Mouse (Mus musculus) lung, embryonic 15.5 days (tissue): ENCODE data around the gene Sema4b. TPM values are rescaled to one million over a fixed set of nuclear protein-coding genes. Genes with fewer than 3 reads are reported as not detected.

Experiments
- ATAC-seq: fragments of 200-750 bp; cut with Nextera tagmentation; 2 replicates; pipeline ENCODE4 v1.8.0; 2017; ENCODE audit warnings: moderate number of reproducible peaks, borderline replicate concordance; ENCODE audit not compliant: low FRiP score, low TSS enrichment; ENCODE audit errors: extremely low read depth
- H3K27ac ChIP-seq: fragments of 300-500 bp; sonication (generic); 2 replicates; pipeline ENCODE4 v1.5.1; 2015; ENCODE audit warnings: moderate library complexity, mild to moderate bottlenecking, inconsistent platforms
- H3K27me3 ChIP-seq: fragments of 300-500 bp; sonication (generic); 2 replicates; pipeline ENCODE4 v1.6.1; 2015; ENCODE audit warnings: inconsistent platforms
- H3K36me3 ChIP-seq: fragments of 300-500 bp; sonication (generic); 2 replicates; pipeline ENCODE4 v1.6.1; 2015; ENCODE audit warnings: inconsistent platforms
- H3K4me1 ChIP-seq: fragments of 300-500 bp; sonication (generic); 2 replicates; pipeline ENCODE4 v1.6.1; 2015; ENCODE audit warnings: inconsistent platforms
- H3K4me2 ChIP-seq: fragments of 300-500 bp; sonication (generic); 2 replicates; pipeline ENCODE4 v1.6.1; 2015; ENCODE audit warnings: inconsistent platforms, mild to moderate bottlenecking, moderate library complexity
- H3K4me3 ChIP-seq: fragments of 300-500 bp; sonication (generic); 2 replicates; pipeline ENCODE4 v1.5.1; 2015; ENCODE audit warnings: mild to moderate bottlenecking, inconsistent platforms
- H3K9ac ChIP-seq: fragments of 300-500 bp; sonication (generic); 2 replicates; pipeline ENCODE4 v1.6.1; 2015; ENCODE audit warnings: inconsistent platforms
- H3K9me3 ChIP-seq: fragments of 300-500 bp; sonication (generic); 2 replicates; pipeline ENCODE4 v1.6.1; 2016; ENCODE audit warnings: inconsistent platforms
- WGBS: fragments of 180-500 bp; shearing (Covaris S2); methylation state at CpG from one replicate; pipeline ENCODE4 v1.1.7; 2015; 5-methylcytosine and 5-hydroxymethylcytosine counted together
- polyA plus RNA-seq: library from polyadenylated mRNA; unstranded; fragments of >200 nt; fragmentation: Nextera tagmentation; extraction: Ambion mirVana; gene quantifications from 2 replicates; pipeline ENCODE4 v1.2.1, GENCODE M21; 2015

The Sema4b gene
- polyA plus RNA-seq, 1 experiment from 2014 or later: 14.9 TPM

GRCm38 (mm10) chr7:80158496-80159268 is 28.0 kb upstream of the Sema4b start:
- Histone ChIP-seq H3K27me3 (no peaks in the 10 kb centered on the region), H3K9ac (no peak overlapping the region), H3K9me3 (no peaks in the 10 kb centered on the region), H3K4me3 (no peak overlapping the region), H3K4me2 (no peak overlapping the region), H3K36me3 (no peaks in the 10 kb centered on the region), H3K27ac (no peak overlapping the region), H3K4me1 (peaks cover 28% of the 10 kb centered on the region)
- ATAC-seq: no peak
- WGBS: 77% methylated on average over 8 of the region's 8 CpGs

GRCm38 (mm10) chr7:80160293-80160944 is 26.2 kb upstream of the Sema4b start:
- Histone ChIP-seq H3K9ac (no peak overlapping the region), H3K4me1 (peaks cover 28% of the 10 kb centered on the region), H3K27ac (peak overlapping the region; percentile 49), H3K27me3 (0 out of 2 replicates have a peak, but pooled peaks cover 5% of the 10 kb centered on the region), H3K4me3 (no peak overlapping the region), H3K4me2 (no peak overlapping the region), H3K9me3 (no peaks in the 10 kb centered on the region), H3K36me3 (no peaks in the 10 kb centered on the region)
- peak; percentile 36; the same call in 1 of the 2 replicates for ATAC-seq
- 45% methylated on average over 7 of the region's 7 CpGs for WGBS

GRCm38 (mm10) chr7:80160945-80161306 is 25.7 kb upstream of the Sema4b start:
- H3K27me3 ChIP-seq: 0 out of 2 replicates have a peak, but pooled peaks cover 5% of the 10 kb centered on the region
- no peaks in the 10 kb centered on the region for H3K36me3 ChIP-seq
- peaks cover 28% of the 10 kb centered on the region for H3K4me1 ChIP-seq
- H3K4me2 ChIP-seq: no peak overlapping the region
- H3K9ac ChIP-seq: no peak overlapping the region
- H3K27ac ChIP-seq: peak overlapping the region; percentile 49; the same call in 1 of the 2 replicates
- WGBS: 53% methylated on average over 8 of the region's 8 CpGs
- ATAC-seq: peak; percentile 25; the same call in 1 of the 2 replicates
- no peak overlapping the region for H3K4me3 ChIP-seq
- no peaks in the 10 kb centered on the region for H3K9me3 ChIP-seq

GRCm38 (mm10) chr7:80165432-80165831 is 21.2 kb upstream of the Sema4b start:
- WGBS: 63% methylated on average over 5 of the region's 5 CpGs
- 0 out of 2 replicates have a peak, but pooled peaks cover 5% of the 10 kb centered on the region for H3K27me3 ChIP-seq
- H3K4me1 ChIP-seq: peaks cover 13% of the 10 kb centered on the region
- H3K4me3 ChIP-seq: no peak overlapping the region
- no peak for ATAC-seq
- no peak overlapping the region for H3K27ac ChIP-seq
- no peak overlapping the region for H3K9ac ChIP-seq
- no peak overlapping the region for H3K4me2 ChIP-seq
- H3K36me3 ChIP-seq: no peaks in the 10 kb centered on the region
- no peaks in the 10 kb centered on the region for H3K9me3 ChIP-seq

GRCm38 (mm10) chr7:80166740-80167139 is 19.9 kb upstream of the Sema4b start:
- Histone ChIP-seq H3K27me3 (0 out of 2 replicates have a peak, but pooled peaks cover 5% of the 10 kb centered on the region), H3K9ac (no peak overlapping the region), H3K9me3 (no peaks in the 10 kb centered on the region), H3K27ac (no peak overlapping the region), H3K36me3 (no peaks in the 10 kb centered on the region), H3K4me1 (peaks cover 8% of the 10 kb centered on the region), H3K4me2 (no peak overlapping the region), H3K4me3 (no peak overlapping the region)
- 53% methylated on average over 7 of the region's 7 CpGs for WGBS
- no peak for ATAC-seq

GRCm38 (mm10) chr7:80169847-80170246 is 16.8 kb upstream of the Sema4b start:
- no peaks in the 10 kb centered on the region for H3K9me3 ChIP-seq
- no peaks in the 10 kb centered on the region for H3K27me3 ChIP-seq
- no peak overlapping the region for H3K4me3 ChIP-seq
- no peaks in the 10 kb centered on the region for H3K36me3 ChIP-seq
- ATAC-seq: no peak
- WGBS: 76% methylated on average over 2 of the region's 2 CpGs
- H3K27ac ChIP-seq: no peak overlapping the region
- no peak overlapping the region for H3K4me2 ChIP-seq
- H3K4me1 ChIP-seq: peaks cover 16% of the 10 kb centered on the region
- H3K9ac ChIP-seq: no peak overlapping the region

- 0 out of 2 replicates have a peak, but pooled peaks have one; percentile 23 for ATAC-seq
- Histone ChIP-seq H3K4me2 (no peak overlapping the region; the same call in 1 of the 2 replicates), H3K9ac (no peak overlapping the region), H3K36me3 (no peaks in the 10 kb centered on the region), H3K4me1 (peaks cover 16% of the 10 kb centered on the region), H3K27ac (0 out of 2 replicates have a peak overlapping the region, but pooled peaks have one; percentile 21), H3K27me3 (no peaks in the 10 kb centered on the region), H3K9me3 (no peaks in the 10 kb centered on the region), H3K4me3 (no peak overlapping the region)
- 18% methylated on average over 8 of the region's 8 CpGs for WGBS
Observed at GRCm38 (mm10) chr7:80171345-80171744, 15.3 kb upstream of the Sema4b start.

- H3K27me3 ChIP-seq: no peaks in the 10 kb centered on the region
- WGBS: 60% methylated on average over 8 of the region's 8 CpGs
Observed at GRCm38 (mm10) chr7:80172069-80172956, 14.3 kb upstream of the Sema4b start.

GRCm38 (mm10) chr7:80176159-80176558 is 10.5 kb upstream of the Sema4b start:
- Histone ChIP-seq H3K36me3 (no peaks in the 10 kb centered on the region), H3K9ac (no peak overlapping the region), H3K4me1 (peaks cover 14% of the 10 kb centered on the region), H3K27me3 (no peaks in the 10 kb centered on the region), H3K4me2 (no peak overlapping the region), H3K27ac (no peak overlapping the region), H3K4me3 (no peak overlapping the region), H3K9me3 (no peaks in the 10 kb centered on the region)
- no peak for ATAC-seq
- 39% methylated on average over 3 of the region's 3 CpGs for WGBS

More at GRCm38 (mm10) chr7:80172069-80172956, 14.3 kb upstream of the Sema4b start:
- Histone ChIP-seq H3K4me3 (no peak overlapping the region), H3K27ac (no peak overlapping the region), H3K9ac (no peak overlapping the region), H3K4me1 (peaks cover 16% of the 10 kb centered on the region), H3K36me3 (no peaks in the 10 kb centered on the region), H3K4me2 (no peak overlapping the region), H3K9me3 (no peaks in the 10 kb centered on the region)
- no peak for ATAC-seq

- no peak for ATAC-seq
- 86% methylated on average over 3 of the region's 3 CpGs for WGBS
Observed at GRCm38 (mm10) chr7:80177438-80177837, 9.2 kb upstream of the Sema4b start.

GRCm38 (mm10) chr7:80178037-80178729 is 8.5 kb upstream of the Sema4b start:
- Histone ChIP-seq H3K4me2 (no peak overlapping the region), H3K27me3 (no peaks in the 10 kb centered on the region), H3K4me1 (no peaks in the 10 kb centered on the region), H3K36me3 (no peaks in the 10 kb centered on the region), H3K4me3 (no peak overlapping the region), H3K27ac (no peak overlapping the region), H3K9me3 (no peaks in the 10 kb centered on the region), H3K9ac (no peak overlapping the region)
- ATAC-seq: no peak
- WGBS: 85% methylated on average over 10 of the region's 10 CpGs

More at GRCm38 (mm10) chr7:80177438-80177837, 9.2 kb upstream of the Sema4b start:
- Histone ChIP-seq H3K9ac (no peak overlapping the region), H3K4me1 (peaks cover under 1% of the 10 kb centered on the region; the same call in 1 of the 2 replicates), H3K4me2 (no peak overlapping the region), H3K4me3 (no peak overlapping the region), H3K9me3 (no peaks in the 10 kb centered on the region), H3K27ac (no peak overlapping the region), H3K27me3 (no peaks in the 10 kb centered on the region), H3K36me3 (no peaks in the 10 kb centered on the region)
